Mouse (Mus musculus): ENCODE data around the gene Itpr3.

The Itpr3 gene

DNA sequence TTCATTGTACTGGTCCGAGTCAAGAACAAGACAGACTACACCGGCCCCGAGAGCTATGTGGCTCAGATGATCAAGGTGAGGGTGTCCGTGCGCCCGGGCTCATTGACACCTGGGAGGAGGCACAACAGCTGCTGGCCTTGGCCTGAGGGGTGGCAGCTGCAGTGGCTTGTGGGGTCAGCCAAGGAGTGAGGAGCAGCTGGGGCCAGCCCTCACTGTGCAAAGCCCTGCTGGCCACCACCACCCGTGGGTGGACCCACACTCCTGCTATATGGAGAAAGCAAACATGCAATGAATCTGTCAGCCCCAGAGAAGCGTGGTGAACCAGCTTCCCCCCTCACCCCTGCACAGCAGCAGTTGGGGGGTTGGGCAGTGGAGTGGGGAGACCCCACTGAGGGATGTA lies 62.9 kb downstream of the Itpr3 start:
- DNase-seq (ENCODE audit: low spot score): no peak

DNA sequence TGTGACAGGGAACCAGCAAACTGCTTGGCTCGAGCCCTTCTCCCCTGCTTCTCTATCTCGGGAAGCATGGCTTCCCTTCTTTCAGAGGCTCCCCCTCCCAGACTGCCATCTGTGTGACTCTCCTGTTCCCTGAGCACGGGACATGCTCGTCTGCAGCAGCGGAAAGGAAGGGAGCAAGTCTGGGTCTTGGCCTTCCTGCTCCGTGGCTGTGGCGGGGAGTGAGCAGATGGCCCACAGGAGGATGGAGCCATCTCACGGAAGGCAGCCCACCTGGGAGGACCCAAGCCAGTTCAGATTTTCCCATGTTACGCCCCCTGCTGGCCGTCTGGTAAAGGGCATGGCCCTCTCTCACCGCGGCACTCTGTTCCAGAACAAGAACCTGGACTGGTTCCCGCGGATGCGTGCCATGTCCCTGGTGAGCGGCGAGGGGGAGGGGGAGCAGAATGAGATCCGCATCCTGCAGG lies 63.5 kb downstream of the Itpr3 start:
- DNase-seq (ENCODE audit: low spot score): peak; percentile 62

- DNase-seq (ENCODE audit: low spot score): no peak
Measured at GRCm38 (mm10) chr17:27121266-27121665, 64.2 kb downstream of the Itpr3 start.

- DNase-seq (ENCODE audit: low spot score): no peak
Measured at GRCm38 (mm10) chr17:27121781-27122180, 64.7 kb downstream of the Itpr3 start.

GRCm38 (mm10) chr17:27122701-27123100 lies 65.6 kb downstream of the Itpr3 start:
- DNase-seq (ENCODE audit: low spot score): no peak

GRCm38 (mm10) chr17:27123103-27123502 lies 66.0 kb downstream of the Itpr3 start:
- no peak for DNase-seq (ENCODE audit: low spot score)

DNA sequence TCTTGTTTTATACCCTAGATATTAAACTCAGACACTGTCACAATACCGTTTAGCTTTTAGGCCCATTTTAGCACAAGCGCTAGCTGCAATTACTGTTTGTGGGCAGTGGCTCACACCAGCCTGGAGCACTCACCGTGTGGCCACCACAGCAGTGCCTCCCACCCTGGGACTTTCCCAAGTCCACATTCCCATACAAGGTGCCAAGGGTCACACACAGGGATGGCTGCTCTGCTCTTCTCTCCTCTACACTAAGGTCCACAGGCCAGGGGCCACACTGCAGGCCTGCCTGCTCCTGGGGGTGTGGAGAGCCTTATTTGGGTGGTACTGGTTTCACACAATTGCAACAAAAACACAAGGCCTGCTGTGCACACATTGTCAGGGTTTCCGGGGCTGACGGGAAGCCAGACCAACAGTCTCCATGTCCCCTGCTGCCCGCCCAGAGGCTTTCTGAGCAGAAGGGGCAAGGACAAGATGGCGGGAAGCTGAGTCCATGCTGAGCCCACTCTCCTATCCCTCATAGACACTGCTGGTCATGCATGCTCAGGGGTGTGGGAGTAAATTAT lies 66.8 kb downstream of the Itpr3 start:
- no peak for DNase-seq (ENCODE audit: low spot score)

DNA sequence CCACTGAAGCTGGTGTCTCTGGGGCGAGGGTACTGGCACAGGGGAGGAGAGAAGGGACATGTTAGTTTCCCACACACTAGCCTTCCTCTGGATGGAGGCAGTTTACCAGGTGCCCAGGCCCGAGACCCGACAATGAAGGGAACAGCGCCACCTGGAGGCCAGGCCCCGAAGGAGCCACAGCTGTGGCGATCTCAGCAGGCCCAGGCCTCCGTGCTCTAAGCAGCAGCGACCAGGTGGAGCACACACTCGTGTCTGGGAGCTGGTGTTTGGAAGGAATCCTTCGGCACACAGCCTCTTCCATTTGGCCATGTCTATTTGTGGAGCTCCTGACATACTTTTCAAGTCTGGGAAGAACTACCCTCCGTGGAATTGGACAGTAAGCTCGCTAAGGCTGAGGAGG lies 68.1 kb downstream of the Itpr3 start:
- peak; percentile 74 for DNase-seq (ENCODE audit: low spot score)

- no peak for DNase-seq (ENCODE audit: low spot score)
Measured at GRCm38 (mm10) chr17:27125669-27126202, 68.6 kb downstream of the Itpr3 start.

- no peak for DNase-seq (ENCODE audit: low spot score)
Measured at GRCm38 (mm10) chr17:27126974-27127373, 69.9 kb downstream of the Itpr3 start.

DNA sequence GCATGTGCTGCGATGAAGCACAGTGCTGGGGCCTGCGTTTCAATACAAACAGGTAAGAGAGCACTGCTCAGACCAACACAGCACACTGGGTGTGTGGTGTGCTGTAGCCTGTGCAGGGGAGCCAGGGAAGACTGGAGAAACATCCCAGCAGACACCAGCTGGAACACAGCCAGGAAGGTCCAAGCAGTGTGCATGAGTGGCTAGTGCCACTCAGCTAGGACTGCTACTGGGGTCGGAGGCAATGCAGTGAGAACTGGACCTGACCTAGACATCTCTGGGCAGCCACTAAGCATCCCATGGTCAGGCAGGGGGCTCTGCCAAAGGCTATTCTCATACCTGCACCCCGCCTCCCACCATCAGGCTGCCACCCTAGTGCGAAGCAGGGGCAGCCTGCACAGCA lies 71.1 kb downstream of the Itpr3 start:
- DNase-seq (ENCODE audit: low spot score): no peak

- DNase-seq (ENCODE audit: low spot score): no peak
Measured at GRCm38 (mm10) chr17:27129291-27129690, 72.2 kb downstream of the Itpr3 start.

DNA sequence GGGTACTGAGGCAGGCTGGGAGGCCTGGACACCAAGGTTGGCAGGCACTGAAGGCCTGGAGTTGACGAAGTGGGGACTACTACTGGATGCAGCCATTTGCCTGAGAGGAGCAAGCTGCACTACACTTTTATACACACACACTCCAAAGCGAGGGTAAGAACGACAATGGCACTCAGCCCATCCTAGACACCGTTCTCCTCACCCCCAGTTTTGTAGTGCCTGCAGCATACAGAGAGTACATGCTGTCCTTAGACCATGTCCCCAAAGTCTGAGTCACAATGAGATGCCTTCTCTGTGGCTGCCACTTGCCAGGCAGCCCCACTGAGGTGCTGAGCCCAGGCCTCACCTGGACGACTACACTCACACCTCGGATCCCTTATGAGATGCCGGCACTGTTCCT lies 72.7 kb downstream of the Itpr3 start:
- DNase-seq (ENCODE audit: low spot score): no peak

DNA sequence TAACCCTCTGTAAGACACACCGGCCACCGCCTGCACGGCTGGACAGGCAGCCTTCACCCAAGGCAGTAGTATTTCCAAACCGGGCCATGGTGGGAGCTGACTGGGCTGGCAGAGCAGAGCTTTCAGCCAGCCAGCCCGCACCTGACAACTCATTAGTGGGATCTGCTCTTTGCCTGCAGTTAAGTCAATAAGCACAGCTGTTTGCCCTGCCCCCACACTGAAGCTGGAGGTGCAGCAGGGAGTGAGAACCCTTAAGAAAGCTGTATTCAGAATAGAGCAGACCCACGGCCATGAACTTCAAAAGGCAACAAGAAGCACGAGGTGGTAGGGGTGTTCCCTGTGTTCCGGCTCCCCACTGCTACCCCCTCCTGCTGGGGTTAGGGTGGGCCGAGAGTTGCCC lies 73.1 kb downstream of the Itpr3 start:
- no peak for DNase-seq (ENCODE audit: low spot score)

DNA sequence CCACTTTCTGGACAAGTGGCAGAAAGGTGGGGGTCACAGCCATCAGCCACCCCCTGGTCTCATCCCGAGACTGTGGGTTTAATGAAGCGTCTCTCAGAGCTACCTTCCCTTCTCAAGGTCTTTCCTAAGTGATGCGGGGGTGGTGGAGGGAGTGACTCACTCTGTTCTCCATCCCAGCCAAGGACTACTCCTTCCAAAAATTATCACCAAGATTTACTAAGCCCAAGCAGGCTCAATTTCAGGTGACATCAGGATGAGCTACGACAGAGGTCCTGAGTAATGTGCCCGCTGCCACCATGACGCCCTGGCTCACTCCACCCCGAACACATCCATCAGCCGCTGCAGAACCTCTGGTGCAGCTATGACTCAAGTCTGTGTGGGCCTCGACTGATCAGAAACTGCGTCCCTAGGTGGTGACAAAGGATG lies 74.1 kb downstream of the Itpr3 start:
- no peak for DNase-seq (ENCODE audit: low spot score)

DNA sequence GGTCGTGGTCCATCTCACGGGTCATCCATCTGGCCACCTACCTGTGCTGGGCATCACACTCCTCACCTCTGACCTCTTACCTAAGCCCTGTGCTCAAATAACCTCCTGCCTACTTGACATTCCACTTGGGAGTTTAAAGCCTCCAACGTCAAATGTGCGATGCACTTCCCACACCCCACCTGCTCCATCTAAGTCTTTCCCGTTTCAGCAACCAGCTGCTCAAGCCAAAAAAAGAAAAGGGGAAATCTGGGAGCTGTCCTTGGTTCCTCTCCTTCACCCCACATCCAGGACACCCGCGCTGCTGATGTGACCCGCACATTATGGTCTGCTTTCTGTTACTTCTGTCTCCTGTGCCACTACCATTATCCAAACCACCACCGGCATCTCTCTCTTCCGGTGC lies 75.1 kb downstream of the Itpr3 start:
- no peak for DNase-seq (ENCODE audit: low spot score)

DNA sequence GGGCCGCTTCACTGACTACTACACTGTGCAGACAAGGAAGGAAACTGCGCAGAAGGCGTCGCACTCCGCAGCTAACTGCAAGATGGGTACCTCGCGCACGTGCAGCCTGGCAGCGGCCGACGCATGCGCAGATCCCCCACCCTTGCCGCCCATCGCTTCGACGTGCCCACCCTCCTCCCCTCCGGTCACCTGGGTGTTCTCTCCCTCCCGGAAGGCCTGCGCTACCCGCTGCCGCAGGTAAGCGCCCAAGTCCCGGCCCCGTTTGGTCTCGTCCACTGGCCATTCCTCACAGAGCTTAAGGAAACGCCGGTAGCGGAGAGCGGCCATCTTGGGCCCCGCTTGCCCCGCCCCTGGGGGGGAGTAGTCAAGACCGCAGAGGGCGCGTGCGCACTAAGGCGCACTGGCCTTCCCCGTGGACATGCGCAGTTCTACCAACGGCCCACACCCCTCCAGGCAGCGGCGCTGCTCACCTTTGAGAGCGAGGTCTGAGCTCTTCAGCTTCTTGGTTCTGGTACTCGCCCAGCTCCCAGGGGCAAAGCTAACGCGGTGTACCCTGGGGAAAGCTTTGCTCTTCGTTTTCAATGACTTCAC lies 76.5 kb downstream of the Itpr3 start, which contains the start of gene Uqcc2:
Gene Uqcc2 (minus strand): TSS at position 366 of the 591 bp plus-strand sequence.
- DNase-seq (ENCODE audit: low spot score): peak; percentile 98

GRCm38 (mm10) chr17:27134187-27134586 lies 77.1 kb downstream of the Itpr3 start:
- DNase-seq (ENCODE audit: low spot score): no peak

DNA sequence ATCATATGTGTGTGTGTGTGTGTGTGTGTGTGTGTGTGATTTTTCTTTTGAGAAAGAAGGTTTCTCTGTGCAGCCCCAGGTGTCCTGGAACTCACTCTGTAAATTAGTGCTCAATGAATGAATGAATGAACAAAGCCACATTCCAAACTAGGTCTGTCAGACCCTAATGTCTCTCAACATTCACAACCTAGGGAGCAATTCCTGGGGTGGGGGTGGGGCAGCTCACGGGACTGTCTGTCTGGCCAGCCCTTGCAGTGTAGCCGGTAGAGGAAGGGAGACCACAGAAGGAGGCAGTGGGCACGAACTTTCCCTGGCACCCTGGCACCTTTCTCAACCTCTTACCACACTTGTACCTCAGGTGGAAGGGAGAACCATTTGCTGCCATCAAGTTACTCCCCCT lies 77.6 kb downstream of the Itpr3 start:
- no peak for DNase-seq (ENCODE audit: low spot score)

- DNase-seq (ENCODE audit: low spot score): no peak
Measured at GRCm38 (mm10) chr17:27138396-27138795, 81.3 kb downstream of the Itpr3 start.

GRCm38 (mm10) chr17:27139304-27139703 lies 82.2 kb downstream of the Itpr3 start:
- no peak for DNase-seq (ENCODE audit: low spot score)

DNA sequence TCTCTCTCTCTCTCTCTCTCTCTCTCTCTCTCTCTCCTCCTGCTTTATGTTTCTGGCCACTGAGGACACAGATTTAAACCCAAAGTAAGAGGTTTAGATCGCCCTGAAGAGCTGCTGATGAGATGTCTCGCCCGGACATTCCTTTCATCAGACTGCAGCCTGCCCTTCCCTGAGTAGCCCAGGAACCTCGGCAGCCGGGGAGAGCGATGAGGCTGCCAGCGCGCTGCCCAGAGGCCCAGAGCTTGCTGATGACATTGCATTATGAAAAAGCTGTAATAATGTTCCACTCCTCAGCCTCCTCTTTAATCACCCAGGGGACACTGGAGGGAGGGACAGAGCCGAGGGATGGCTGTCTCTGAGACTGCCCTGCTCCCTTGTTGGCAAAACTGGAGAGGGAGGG lies 83.2 kb downstream of the Itpr3 start:
- DNase-seq (ENCODE audit: low spot score): no peak

GRCm38 (mm10) chr17:27141971-27142450 lies 84.9 kb downstream of the Itpr3 start:
- DNase-seq (ENCODE audit: low spot score): no peak

- no peak for DNase-seq (ENCODE audit: low spot score)
Measured at GRCm38 (mm10) chr17:27144152-27144551, 87.0 kb downstream of the Itpr3 start.

All from ovary, postnatal 36 days (tissue).